Mouse (Mus musculus): ENCODE results near the gene Aldh4a1.

DNA sequence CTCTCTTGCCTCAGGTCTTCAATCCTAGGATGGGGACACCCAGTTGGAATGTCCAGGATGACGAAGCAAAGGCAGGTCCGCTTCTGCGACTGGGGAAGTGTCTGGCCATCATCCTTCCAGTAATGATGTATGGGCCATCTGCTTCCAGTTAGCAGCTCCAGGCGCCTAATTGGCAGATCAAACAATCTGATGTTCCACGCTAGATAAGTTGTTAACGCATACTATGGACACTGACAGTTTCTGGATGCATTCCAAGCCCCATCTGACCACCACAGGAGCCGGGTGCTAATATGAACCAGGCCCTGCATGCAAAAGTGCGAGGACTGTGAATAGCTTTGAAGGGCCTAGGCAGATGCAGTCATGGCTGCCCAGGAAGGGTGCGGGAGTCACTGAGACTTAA, 53.0 kb downstream of the Aldh4a1 start:
- TF ChIP-seq POLR2A (IDR thresholded peaks at IDR 0.05; ENCODE audit: borderline replicate concordance, extremely low read depth, low read depth, low read length) (no peak), CTCF (IDR thresholded peaks at IDR 0.05; ENCODE audit: insufficient read depth, low read length) (no peak)

Data from lung, adult 2 months (tissue).